Mouse (Mus musculus): ENCODE results near the gene St6galnac3. TPM values are rescaled to one million over a fixed set of nuclear protein-coding genes. Genes with fewer than 3 reads are reported as not detected.

The St6galnac3 gene
- polyA plus RNA-seq, 1 experiment from 2014 or later, result 38.4 TPM

DNA sequence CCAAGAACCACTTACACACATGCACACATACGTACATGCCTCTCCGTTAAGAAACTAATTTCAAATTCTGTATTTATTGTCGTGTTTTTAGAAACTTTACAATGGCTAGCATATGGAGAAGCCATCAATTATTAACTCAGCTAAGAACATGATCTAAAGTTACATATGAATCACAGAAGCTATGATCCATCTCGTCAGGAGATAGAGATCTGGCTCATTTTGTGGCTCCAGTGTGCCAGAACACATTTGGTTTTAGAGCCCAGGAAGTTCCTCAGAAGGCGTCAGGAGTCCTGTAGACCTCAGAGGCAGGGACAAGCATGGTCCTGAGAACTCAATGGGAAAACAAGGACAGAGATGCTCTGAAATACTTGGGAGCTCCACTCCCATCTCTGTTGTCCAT lies 98.7 kb downstream of the St6galnac3 start:
- H3K4me1 ChIP-seq, result no peaks in the 10 kb centered on the region
- no peak for DNase-seq (ENCODE audit: low spot score)
- no peak overlapping the region for H3K4me3 ChIP-seq
- no peaks in the 10 kb centered on the region for H3K36me3 ChIP-seq
- H3K27ac ChIP-seq, result no peak overlapping the region
- WGBS, result 83% methylated on average over 5 of the region's 5 CpGs
- no peaks in the 10 kb centered on the region for H3K9me3 ChIP-seq
- H3K27me3 ChIP-seq (ENCODE audit: insufficient read depth, poor library complexity, severe bottlenecking), result no peaks in the 10 kb centered on the region

DNA sequence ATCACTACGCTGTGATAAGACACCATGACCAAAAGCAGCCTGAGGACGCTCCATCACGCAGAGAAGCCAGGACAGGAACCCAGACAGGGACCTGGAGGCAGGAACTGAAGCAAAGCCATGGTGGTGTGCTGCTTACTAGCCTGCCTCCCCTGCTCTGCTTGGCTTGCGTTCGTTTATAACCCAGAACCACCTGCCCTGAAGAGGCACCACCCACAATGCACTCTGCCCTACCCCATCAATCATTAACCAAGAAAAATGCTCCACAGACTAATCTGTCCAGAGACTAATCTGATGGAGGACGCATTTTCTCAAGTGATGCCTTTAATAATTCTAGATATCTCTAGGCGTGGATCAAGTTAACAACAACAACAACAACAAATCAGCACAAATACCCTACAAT lies 106.0 kb downstream of the St6galnac3 start:
- Histone ChIP-seq H3K9me3 (no peaks in the 10 kb centered on the region), H3K36me3 (peaks cover 9% of the 10 kb centered on the region; the same call in 1 of the 2 replicates), H3K4me1 (peaks cover 30% of the 10 kb centered on the region), H3K4me3 (no peak overlapping the region), H3K27ac (no peak overlapping the region), H3K27me3 (ENCODE audit: insufficient read depth, poor library complexity, severe bottlenecking) (no peaks in the 10 kb centered on the region)
- DNase-seq (ENCODE audit: low spot score), result no peak
- WGBS, result 88% methylated on average over 7 of the region's 7 CpGs

DNA sequence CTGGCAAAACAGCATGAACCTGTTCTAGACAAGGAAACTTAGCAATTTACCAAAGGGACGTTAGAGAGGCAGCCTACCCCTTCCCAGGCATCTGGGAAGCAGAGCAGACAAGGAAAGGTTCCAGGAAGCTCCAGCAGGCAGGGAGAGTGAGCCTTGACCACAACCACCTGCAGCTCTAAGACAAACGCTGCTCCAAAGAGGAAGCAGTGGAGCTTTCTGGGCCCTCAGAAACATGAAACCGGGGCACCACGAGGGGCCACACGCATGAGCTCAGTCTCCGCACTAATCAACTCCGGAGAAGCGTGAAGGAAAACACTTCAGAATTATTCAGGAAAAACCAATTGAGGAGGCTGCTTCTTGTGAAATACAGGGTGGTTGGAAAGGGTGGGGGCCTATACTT lies 108.1 kb downstream of the St6galnac3 start:
- Histone ChIP-seq H3K4me3 (no peak overlapping the region), H3K27ac (peak overlapping the region; percentile 69), H3K27me3 (ENCODE audit: insufficient read depth, poor library complexity, severe bottlenecking) (no peaks in the 10 kb centered on the region), H3K36me3 (peaks cover 9% of the 10 kb centered on the region; the same call in 1 of the 2 replicates), H3K4me1 (peaks cover 30% of the 10 kb centered on the region), H3K9me3 (no peaks in the 10 kb centered on the region)
- 65% methylated on average over 8 of the region's 8 CpGs for WGBS
- no peak for DNase-seq (ENCODE audit: low spot score)

DNA sequence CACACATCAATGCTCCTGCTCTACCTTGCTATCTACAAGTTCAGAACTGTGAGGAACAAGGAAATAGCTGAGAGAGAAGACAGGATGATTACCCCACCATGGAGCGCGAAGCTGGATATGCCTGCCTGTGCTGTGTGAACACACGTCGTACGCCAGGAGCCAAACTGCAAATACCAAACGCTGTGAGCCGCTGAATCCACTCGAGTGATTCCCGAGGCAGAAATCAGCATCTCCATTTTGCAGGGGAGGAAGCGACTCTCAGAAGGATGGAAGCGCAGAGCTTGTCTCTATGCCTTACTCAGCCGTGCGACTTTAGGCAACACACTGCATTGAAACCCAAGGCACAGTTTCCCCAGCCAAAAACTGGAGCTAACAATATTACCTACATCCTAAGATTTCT lies 114.7 kb downstream of the St6galnac3 start:
- H3K27me3 ChIP-seq (ENCODE audit: insufficient read depth, poor library complexity, severe bottlenecking), result no peaks in the 10 kb centered on the region
- no peak overlapping the region for H3K27ac ChIP-seq
- peaks cover under 1% of the 10 kb centered on the region for H3K4me1 ChIP-seq
- no peaks in the 10 kb centered on the region for H3K36me3 ChIP-seq
- whole genome bisulfite sequencing, result 86% methylated on average over 13 of the region's 13 CpGs
- no peaks in the 10 kb centered on the region for H3K9me3 ChIP-seq
- no peak overlapping the region for H3K4me3 ChIP-seq
- no peak for DNase-seq (ENCODE audit: low spot score)

- no peak overlapping the region for H3K4me3 ChIP-seq
- H3K4me1 ChIP-seq, result peaks cover 3% of the 10 kb centered on the region; the same call in 1 of the 2 replicates
- 86% methylated on average over 3 of the region's 3 CpGs for WGBS
- H3K9me3 ChIP-seq, result no peaks in the 10 kb centered on the region
- no peaks in the 10 kb centered on the region for H3K36me3 ChIP-seq
- no peaks in the 10 kb centered on the region for H3K27me3 ChIP-seq (ENCODE audit: insufficient read depth, poor library complexity, severe bottlenecking)
- H3K27ac ChIP-seq, result no peak overlapping the region
- DNase-seq (ENCODE audit: low spot score), result no peak
Observed at GRCm38 (mm10) chr3:153606331-153606730, 118.6 kb downstream of the St6galnac3 start.

DNA sequence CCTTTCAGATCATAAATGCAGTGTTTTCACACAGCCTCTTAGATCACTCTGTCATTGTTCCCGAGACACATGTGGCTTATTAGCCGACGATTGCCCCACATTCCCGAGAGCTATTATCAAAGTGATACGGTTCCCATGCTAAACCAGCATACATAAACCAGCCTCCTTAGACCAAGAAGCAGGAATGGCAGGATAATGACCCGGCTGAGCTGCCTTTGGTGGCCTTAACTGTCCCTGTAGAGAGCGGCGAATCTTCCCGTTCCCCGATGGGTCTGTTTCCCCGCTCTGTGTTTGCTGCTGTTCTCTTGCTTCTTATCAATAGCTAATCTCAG lies 119.2 kb downstream of the St6galnac3 start:
- H3K27me3 ChIP-seq (ENCODE audit: insufficient read depth, poor library complexity, severe bottlenecking), result no peaks in the 10 kb centered on the region
- 81% methylated on average over 11 of the region's 11 CpGs for WGBS
- no peaks in the 10 kb centered on the region for H3K9me3 ChIP-seq
- no peaks in the 10 kb centered on the region for H3K36me3 ChIP-seq
- no peak overlapping the region for H3K27ac ChIP-seq
- H3K4me1 ChIP-seq, result peaks cover 3% of the 10 kb centered on the region; the same call in 1 of the 2 replicates
- DNase-seq (ENCODE audit: low spot score), result no peak
- H3K4me3 ChIP-seq, result no peak overlapping the region

- Histone ChIP-seq H3K4me1 (peaks cover 3% of the 10 kb centered on the region; the same call in 1 of the 2 replicates), H3K9me3 (no peaks in the 10 kb centered on the region), H3K27ac (no peak overlapping the region), H3K36me3 (no peaks in the 10 kb centered on the region), H3K4me3 (no peak overlapping the region), H3K27me3 (ENCODE audit: insufficient read depth, poor library complexity, severe bottlenecking) (no peaks in the 10 kb centered on the region)
- no peak for DNase-seq (ENCODE audit: low spot score)
- 90% methylated on average over 19 of the region's 19 CpGs for WGBS
Observed at GRCm38 (mm10) chr3:153605089-153605766, 119.7 kb downstream of the St6galnac3 start.

- Histone ChIP-seq H3K36me3 (no peaks in the 10 kb centered on the region), H3K27ac (no peak overlapping the region), H3K9me3 (no peaks in the 10 kb centered on the region), H3K4me3 (no peak overlapping the region), H3K27me3 (ENCODE audit: insufficient read depth, poor library complexity, severe bottlenecking) (no peaks in the 10 kb centered on the region), H3K4me1 (peaks cover 12% of the 10 kb centered on the region)
- no peak for DNase-seq (ENCODE audit: low spot score)
- 39% methylated on average over 2 of the region's 2 CpGs for WGBS
Observed at GRCm38 (mm10) chr3:153599179-153599578, 125.8 kb downstream of the St6galnac3 start.

DNA sequence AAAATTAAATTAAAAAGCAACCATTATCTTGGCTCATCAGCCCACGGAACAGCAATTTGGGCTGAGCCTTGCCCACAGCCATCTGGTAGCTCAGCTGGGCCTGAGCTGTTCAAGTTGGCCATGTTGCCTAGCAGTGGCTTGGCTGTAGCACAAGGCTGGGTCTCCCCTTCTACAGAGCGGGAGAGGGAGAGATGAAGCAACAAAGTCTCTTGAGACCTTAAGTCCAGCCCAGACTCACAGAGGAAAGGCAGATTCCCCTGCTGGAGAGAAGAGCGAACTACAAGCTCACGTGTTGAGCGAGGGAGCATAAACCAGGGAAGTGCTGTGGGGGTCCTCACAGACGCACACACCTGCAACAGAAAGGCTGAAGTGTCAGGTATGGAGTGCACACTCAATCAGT lies 126.3 kb downstream of the St6galnac3 start:
- no peaks in the 10 kb centered on the region for H3K36me3 ChIP-seq
- 88% methylated on average over 6 of the region's 6 CpGs for WGBS
- H3K27ac ChIP-seq, result no peak overlapping the region
- no peak overlapping the region for H3K4me3 ChIP-seq
- H3K9me3 ChIP-seq, result no peaks in the 10 kb centered on the region
- H3K4me1 ChIP-seq, result peaks cover 14% of the 10 kb centered on the region
- DNase-seq (ENCODE audit: low spot score), result no peak
- no peaks in the 10 kb centered on the region for H3K27me3 ChIP-seq (ENCODE audit: insufficient read depth, poor library complexity, severe bottlenecking)

- WGBS, result 92% methylated on average over 9 of the region's 9 CpGs
- peaks cover 31% of the 10 kb centered on the region for H3K4me1 ChIP-seq
- no peaks in the 10 kb centered on the region for H3K27me3 ChIP-seq (ENCODE audit: insufficient read depth, poor library complexity, severe bottlenecking)
- H3K4me3 ChIP-seq, result no peak overlapping the region
- H3K9me3 ChIP-seq, result no peaks in the 10 kb centered on the region
- H3K36me3 ChIP-seq, result no peaks in the 10 kb centered on the region
- no peak for DNase-seq (ENCODE audit: low spot score)
- no peak overlapping the region for H3K27ac ChIP-seq
Observed at GRCm38 (mm10) chr3:153594531-153594930, 130.4 kb downstream of the St6galnac3 start.

DNA sequence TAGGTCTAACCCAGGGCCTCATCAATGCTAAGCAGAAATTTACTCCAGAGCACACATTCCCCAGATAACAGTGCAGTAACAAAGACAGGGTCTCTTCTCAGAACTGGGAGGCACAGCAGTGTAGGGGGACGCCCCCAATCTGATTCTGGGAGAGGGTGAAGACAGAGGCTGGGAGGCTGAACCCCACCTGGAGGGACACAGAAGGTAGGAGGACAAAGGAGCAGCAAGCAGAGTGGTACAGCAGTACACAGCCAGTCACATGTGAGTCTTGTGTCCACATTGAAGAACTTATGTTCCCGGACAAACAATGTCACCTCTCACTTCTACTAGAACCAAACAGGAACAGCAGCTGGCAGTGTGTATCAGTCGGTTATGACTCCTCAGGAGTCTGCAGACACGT lies 131.0 kb downstream of the St6galnac3 start:
- Histone ChIP-seq H3K4me3 (no peak overlapping the region), H3K36me3 (no peaks in the 10 kb centered on the region), H3K27me3 (ENCODE audit: insufficient read depth, poor library complexity, severe bottlenecking) (no peaks in the 10 kb centered on the region), H3K9me3 (no peaks in the 10 kb centered on the region), H3K27ac (no peak overlapping the region), H3K4me1 (peaks cover 25% of the 10 kb centered on the region)
- DNase-seq (ENCODE audit: low spot score), result no peak
- 50% methylated on average over 4 of the region's 4 CpGs for WGBS

DNA sequence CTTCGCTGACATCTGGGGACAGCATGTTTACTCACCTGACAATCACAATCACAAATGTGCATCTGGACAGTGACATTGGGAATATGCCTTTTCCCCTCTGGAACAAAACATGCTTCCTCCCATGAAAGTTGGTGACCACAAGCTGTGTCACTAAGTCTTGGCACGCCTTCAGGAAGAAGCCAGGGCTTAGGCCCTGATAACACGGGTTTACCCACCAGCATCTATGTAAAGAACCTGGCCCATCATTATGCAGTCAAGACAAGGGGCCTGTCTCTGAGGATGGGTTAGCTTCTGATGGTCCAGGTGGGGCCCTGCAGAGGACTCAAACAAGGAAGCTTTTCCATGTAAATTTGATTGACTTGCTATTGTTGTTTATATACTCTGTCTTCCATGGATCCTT lies 131.9 kb downstream of the St6galnac3 start:
- H3K4me3 ChIP-seq, result no peak overlapping the region
- DNase-seq (ENCODE audit: low spot score), result no peak
- 83% methylated on average over 3 of the region's 3 CpGs for WGBS
- H3K27ac ChIP-seq, result no peak overlapping the region
- no peaks in the 10 kb centered on the region for H3K9me3 ChIP-seq
- H3K4me1 ChIP-seq, result peaks cover 27% of the 10 kb centered on the region
- no peaks in the 10 kb centered on the region for H3K27me3 ChIP-seq (ENCODE audit: insufficient read depth, poor library complexity, severe bottlenecking)
- no peaks in the 10 kb centered on the region for H3K36me3 ChIP-seq

GRCm38 (mm10) chr3:153587594-153587993 lies 137.4 kb downstream of the St6galnac3 start:
- H3K4me3 ChIP-seq, result no peak overlapping the region
- no peak overlapping the region for H3K27ac ChIP-seq
- H3K36me3 ChIP-seq, result no peaks in the 10 kb centered on the region
- H3K27me3 ChIP-seq (ENCODE audit: insufficient read depth, poor library complexity, severe bottlenecking), result no peaks in the 10 kb centered on the region
- no peak for DNase-seq (ENCODE audit: low spot score)
- H3K9me3 ChIP-seq, result no peaks in the 10 kb centered on the region
- peaks cover 36% of the 10 kb centered on the region for H3K4me1 ChIP-seq
- 24% methylated on average over 1 of the region's 1 CpGs for WGBS

DNA sequence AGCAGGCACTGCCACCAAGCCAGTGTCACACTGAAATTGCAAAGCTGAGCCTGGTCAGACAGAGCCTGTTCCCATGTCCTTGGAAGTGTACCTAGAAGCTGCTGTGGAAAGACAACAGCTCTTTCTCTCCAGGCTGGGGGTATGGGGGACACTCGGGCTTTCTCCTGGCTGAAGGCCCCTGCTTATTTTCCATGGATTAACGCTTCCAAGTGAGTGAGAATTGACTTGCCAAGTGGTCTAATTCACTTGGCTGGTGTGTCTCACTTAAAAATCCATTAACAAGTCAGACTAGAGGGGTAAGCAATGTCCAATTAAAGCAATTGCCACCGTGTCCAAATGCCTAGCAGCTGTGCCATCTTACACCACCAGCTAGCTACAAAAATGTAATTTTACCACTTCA lies 140.1 kb downstream of the St6galnac3 start:
- Histone ChIP-seq H3K36me3 (no peaks in the 10 kb centered on the region), H3K4me1 (peaks cover 43% of the 10 kb centered on the region), H3K27me3 (ENCODE audit: insufficient read depth, poor library complexity, severe bottlenecking) (no peaks in the 10 kb centered on the region), H3K27ac (no peak overlapping the region), H3K4me3 (no peak overlapping the region), H3K9me3 (no peaks in the 10 kb centered on the region)
- WGBS, result 62% methylated on average over 3 of the region's 3 CpGs
- DNase-seq (ENCODE audit: low spot score), result no peak

Data from heart, embryonic 10.5 days (tissue).